Mouse (Mus musculus): Measurements from ENCODE around the gene Snx30. TPM values are rescaled to one million over a fixed set of nuclear protein-coding genes. Genes with fewer than 3 reads are reported as not detected.

Gene Snx30
- polyA plus RNA-seq, 1 experiment: 6.1 TPM

DNA sequence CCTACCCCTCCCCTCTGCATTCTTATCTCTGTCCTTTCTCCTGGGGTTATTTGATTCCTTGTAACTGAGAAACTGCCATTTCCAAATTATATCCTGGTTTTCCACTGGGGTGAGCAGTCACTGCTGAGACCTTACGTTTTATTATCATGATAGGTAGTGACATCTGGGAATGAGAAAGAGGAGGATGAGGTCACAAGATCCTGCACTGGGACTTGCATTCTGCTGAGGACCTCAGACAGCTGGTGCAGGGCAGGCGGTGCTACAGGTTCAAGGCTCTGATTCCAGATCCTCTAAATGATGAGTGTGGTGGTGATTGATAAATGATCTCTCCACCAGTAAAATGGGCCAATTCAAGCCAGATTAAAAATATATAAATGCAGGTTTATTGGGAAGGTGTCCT, 54.8 kb downstream of the Snx30 start:
- no peak overlapping the region for H3K27ac ChIP-seq (ENCODE audit: control insufficient read depth, insufficient read depth, low read length)
- no peak for DNase-seq
- H3K4me1 ChIP-seq (replicated peaks; ENCODE audit: control insufficient read depth, insufficient read depth, low read length): peaks cover 9% of the 10 kb centered on the region
- H3K4me3 ChIP-seq (ENCODE audit: control insufficient read depth, insufficient read depth, low read length): no peak overlapping the region
- H3K27me3 ChIP-seq (ENCODE audit: control insufficient read depth, insufficient read depth, low read length): no peaks in the 10 kb centered on the region
- WGBS: 94% methylated on average over 2 of the region's 2 CpGs
- TF ChIP-seq POLR2A (IDR thresholded peaks at IDR 0.05; ENCODE audit: control insufficient read depth, extremely low read depth, insufficient read depth, low read length, poor library complexity) (no peak), CTCF (IDR thresholded peaks at IDR 0.05; ENCODE audit: borderline replicate concordance, control insufficient read depth, extremely low read depth, insufficient read depth, low read length, poor library complexity) (no peak)
- H3K36me3 ChIP-seq (ENCODE audit: control insufficient read depth, insufficient read depth, low read length): no peaks in the 10 kb centered on the region; the same call in 1 of the 2 replicates

GRCm38 (mm10) chr4:59861871-59862270, 56.2 kb downstream of the Snx30 start:
- H3K27me3 ChIP-seq (ENCODE audit: control insufficient read depth, insufficient read depth, low read length): no peaks in the 10 kb centered on the region
- no peak for TF ChIP-seq CTCF (IDR thresholded peaks at IDR 0.05; ENCODE audit: borderline replicate concordance, control insufficient read depth, extremely low read depth, insufficient read depth, low read length, poor library complexity)
- TF ChIP-seq POLR2A (IDR thresholded peaks at IDR 0.05; ENCODE audit: control insufficient read depth, extremely low read depth, insufficient read depth, low read length, poor library complexity): no peak
- H3K27ac ChIP-seq (ENCODE audit: control insufficient read depth, insufficient read depth, low read length): no peak overlapping the region
- peaks cover 9% of the 10 kb centered on the region for H3K4me1 ChIP-seq (replicated peaks; ENCODE audit: control insufficient read depth, insufficient read depth, low read length)
- WGBS: 80% methylated on average over 4 of the region's 4 CpGs
- H3K4me3 ChIP-seq (ENCODE audit: control insufficient read depth, insufficient read depth, low read length): no peak overlapping the region
- no peak for DNase-seq
- H3K36me3 ChIP-seq (ENCODE audit: control insufficient read depth, insufficient read depth, low read length): no peaks in the 10 kb centered on the region; the same call in 1 of the 2 replicates

DNA sequence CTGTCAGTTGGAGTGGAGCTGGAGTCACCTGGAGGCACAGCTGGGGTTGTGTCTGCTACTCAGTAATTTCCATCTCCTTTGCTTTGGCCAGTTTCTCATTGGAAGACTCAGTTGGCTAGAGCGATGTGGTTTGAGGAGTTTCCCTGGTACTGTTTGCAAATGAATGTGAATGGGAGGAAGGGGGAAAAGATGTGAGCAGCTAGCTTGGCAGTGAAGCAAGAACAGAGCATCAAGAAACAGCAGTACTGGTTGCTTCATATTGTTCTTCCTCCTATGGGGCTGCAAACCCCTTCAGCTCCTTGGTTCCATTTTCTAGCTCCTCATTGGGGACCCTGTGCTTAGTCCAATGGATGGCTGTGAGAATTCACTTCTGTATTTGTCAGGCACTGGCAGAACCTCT, 56.7 kb downstream of the Snx30 start:
- Histone ChIP-seq H3K4me3 (ENCODE audit: control insufficient read depth, insufficient read depth, low read length) (no peak overlapping the region), H3K36me3 (ENCODE audit: control insufficient read depth, insufficient read depth, low read length) (no peaks in the 10 kb centered on the region; the same call in 1 of the 2 replicates), H3K4me1 (replicated peaks; ENCODE audit: control insufficient read depth, insufficient read depth, low read length) (peaks cover 9% of the 10 kb centered on the region), H3K27me3 (ENCODE audit: control insufficient read depth, insufficient read depth, low read length) (no peaks in the 10 kb centered on the region), H3K27ac (ENCODE audit: control insufficient read depth, insufficient read depth, low read length) (no peak overlapping the region)
- whole genome bisulfite sequencing: 76% methylated on average over 1 of the region's 1 CpGs
- TF ChIP-seq CTCF (IDR thresholded peaks at IDR 0.05; ENCODE audit: borderline replicate concordance, control insufficient read depth, extremely low read depth, insufficient read depth, low read length, poor library complexity) (no peak), POLR2A (IDR thresholded peaks at IDR 0.05; ENCODE audit: control insufficient read depth, extremely low read depth, insufficient read depth, low read length, poor library complexity) (no peak)
- no peak for DNase-seq

DNA sequence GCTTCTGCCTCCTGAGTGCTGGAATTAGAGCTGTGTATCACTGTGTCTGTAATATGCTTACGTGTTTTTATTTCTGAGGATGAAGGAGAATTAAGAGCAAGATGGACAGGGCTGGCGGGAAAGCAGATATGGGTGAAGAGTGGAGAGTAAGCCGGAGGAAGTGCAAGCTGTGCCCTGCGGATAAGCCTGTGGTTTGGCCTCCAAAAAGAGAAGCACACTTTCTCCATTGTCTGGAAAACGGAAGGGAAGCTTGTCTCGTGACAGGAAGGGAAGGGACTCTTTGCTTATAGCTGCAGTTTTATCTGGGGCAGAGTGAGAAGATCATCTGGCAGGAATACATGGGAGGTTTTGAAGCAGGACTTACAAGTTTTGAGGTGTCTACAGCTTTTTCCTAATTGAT, 58.2 kb downstream of the Snx30 start:
- Histone ChIP-seq H3K4me1 (replicated peaks; ENCODE audit: control insufficient read depth, insufficient read depth, low read length) (peaks cover 9% of the 10 kb centered on the region), H3K4me3 (ENCODE audit: control insufficient read depth, insufficient read depth, low read length) (no peak overlapping the region), H3K27ac (ENCODE audit: control insufficient read depth, insufficient read depth, low read length) (no peak overlapping the region), H3K27me3 (ENCODE audit: control insufficient read depth, insufficient read depth, low read length) (no peaks in the 10 kb centered on the region), H3K36me3 (ENCODE audit: control insufficient read depth, insufficient read depth, low read length) (no peaks in the 10 kb centered on the region)
- TF ChIP-seq POLR2A (IDR thresholded peaks at IDR 0.05; ENCODE audit: control insufficient read depth, extremely low read depth, insufficient read depth, low read length, poor library complexity) (no peak), CTCF (IDR thresholded peaks at IDR 0.05; ENCODE audit: borderline replicate concordance, control insufficient read depth, extremely low read depth, insufficient read depth, low read length, poor library complexity) (no peak)
- DNase-seq: no peak
- WGBS: 22% methylated on average over 6 of the region's 6 CpGs

DNA sequence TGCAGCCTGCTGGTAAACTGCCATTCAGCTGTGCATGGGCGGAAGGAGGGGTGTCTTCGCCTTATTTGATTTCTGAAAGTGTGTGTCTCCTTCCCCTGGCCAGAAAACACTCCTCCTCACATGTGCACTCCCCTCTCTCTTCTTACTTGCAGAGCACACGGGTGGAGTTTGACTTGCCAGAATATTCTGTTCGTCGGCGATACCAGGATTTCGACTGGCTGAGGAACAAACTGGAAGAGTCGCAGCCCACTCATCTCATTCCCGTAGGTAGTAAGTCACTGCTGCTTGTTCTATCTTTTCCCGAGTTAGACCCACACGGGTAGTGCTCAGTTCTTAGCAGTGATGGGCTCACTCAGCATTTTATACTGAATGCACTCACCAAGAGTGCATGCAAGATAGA, 62.4 kb downstream of the Snx30 start:
- no peak for TF ChIP-seq POLR2A (IDR thresholded peaks at IDR 0.05; ENCODE audit: control insufficient read depth, extremely low read depth, insufficient read depth, low read length, poor library complexity)
- no peak for TF ChIP-seq CTCF (IDR thresholded peaks at IDR 0.05; ENCODE audit: borderline replicate concordance, control insufficient read depth, extremely low read depth, insufficient read depth, low read length, poor library complexity)
- no peaks in the 10 kb centered on the region for H3K27me3 ChIP-seq (ENCODE audit: control insufficient read depth, insufficient read depth, low read length)
- 94% methylated on average over 11 of the region's 11 CpGs for WGBS
- no peaks in the 10 kb centered on the region for H3K36me3 ChIP-seq (ENCODE audit: control insufficient read depth, insufficient read depth, low read length)
- H3K4me3 ChIP-seq (ENCODE audit: control insufficient read depth, insufficient read depth, low read length): no peak overlapping the region
- DNase-seq: no peak
- peaks cover 9% of the 10 kb centered on the region for H3K4me1 ChIP-seq (replicated peaks; ENCODE audit: control insufficient read depth, insufficient read depth, low read length)
- H3K27ac ChIP-seq (ENCODE audit: control insufficient read depth, insufficient read depth, low read length): no peak overlapping the region

GRCm38 (mm10) chr4:59869488-59870057, 63.9 kb downstream of the Snx30 start:
- Histone ChIP-seq H3K4me1 (replicated peaks; ENCODE audit: control insufficient read depth, insufficient read depth, low read length) (peaks cover 6% of the 10 kb centered on the region), H3K4me3 (ENCODE audit: control insufficient read depth, insufficient read depth, low read length) (no peak overlapping the region), H3K27ac (ENCODE audit: control insufficient read depth, insufficient read depth, low read length) (no peak overlapping the region), H3K27me3 (ENCODE audit: control insufficient read depth, insufficient read depth, low read length) (no peaks in the 10 kb centered on the region), H3K36me3 (ENCODE audit: control insufficient read depth, insufficient read depth, low read length) (no peaks in the 10 kb centered on the region)
- DNase-seq: no peak
- WGBS: 27% methylated on average over 6 of the region's 6 CpGs
- no peak for TF ChIP-seq CTCF (IDR thresholded peaks at IDR 0.05; ENCODE audit: borderline replicate concordance, control insufficient read depth, extremely low read depth, insufficient read depth, low read length, poor library complexity)
- no peak for TF ChIP-seq POLR2A (IDR thresholded peaks at IDR 0.05; ENCODE audit: control insufficient read depth, extremely low read depth, insufficient read depth, low read length, poor library complexity)

DNA sequence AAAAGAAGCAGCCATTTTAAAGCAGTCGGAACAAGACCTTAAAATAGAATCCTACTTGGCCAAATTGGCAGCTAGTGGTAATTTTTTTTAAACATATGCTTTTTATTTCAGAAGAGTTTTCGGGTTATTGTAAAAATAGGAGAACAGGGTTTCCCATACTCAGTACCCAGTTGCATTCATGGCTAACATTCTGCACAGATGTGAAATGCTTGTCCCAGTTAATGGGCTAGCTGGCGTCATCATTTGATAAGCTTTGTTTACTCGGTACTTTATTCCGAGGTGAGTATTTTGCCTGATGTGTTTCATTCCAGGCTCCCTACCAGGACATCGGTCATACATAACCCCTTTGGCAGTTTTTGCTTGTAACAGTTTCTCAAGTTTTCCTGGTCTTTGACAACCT, 64.8 kb downstream of the Snx30 start:
- no peak for DNase-seq
- 83% methylated on average over 6 of the region's 6 CpGs for WGBS
- no peak for TF ChIP-seq POLR2A (IDR thresholded peaks at IDR 0.05; ENCODE audit: control insufficient read depth, extremely low read depth, insufficient read depth, low read length, poor library complexity)
- no peak for TF ChIP-seq CTCF (IDR thresholded peaks at IDR 0.05; ENCODE audit: borderline replicate concordance, control insufficient read depth, extremely low read depth, insufficient read depth, low read length, poor library complexity)
- H3K27ac ChIP-seq (ENCODE audit: control insufficient read depth, insufficient read depth, low read length): no peak overlapping the region
- H3K4me3 ChIP-seq (ENCODE audit: control insufficient read depth, insufficient read depth, low read length): no peak overlapping the region
- no peaks in the 10 kb centered on the region for H3K36me3 ChIP-seq (ENCODE audit: control insufficient read depth, insufficient read depth, low read length)
- no peaks in the 10 kb centered on the region for H3K27me3 ChIP-seq (ENCODE audit: control insufficient read depth, insufficient read depth, low read length)
- H3K4me1 ChIP-seq (replicated peaks; ENCODE audit: control insufficient read depth, insufficient read depth, low read length): peaks cover 4% of the 10 kb centered on the region
